Mouse (Mus musculus) lung, postnatal 0 days (tissue): ENCODE results near the gene Gas2l3. TPM values are rescaled to one million over a fixed set of nuclear protein-coding genes. Genes with fewer than 3 reads are reported as not detected.

Experiments
- ATAC-seq: fragments of 200-750 bp; cut with Nextera tagmentation; 2 replicates; pipeline ENCODE4 v1.8.0; 2017; ENCODE audit warnings: moderate library complexity
- DNase-seq: peaks from one replicate; pipeline ENCODE4 v3.0.0-alpha.2; 2016; ENCODE audit warnings: low spot score
- H3K27ac ChIP-seq: fragments of 300-500 bp; sonication (generic); 2 replicates; pipeline ENCODE4 v1.5.1; 2014; ENCODE audit warnings: antibody characterized with exemption, mild to moderate bottlenecking, low read length, mixed read lengths
- H3K27me3 ChIP-seq: fragments of 300-500 bp; sonication (generic); replicated peaks from 2 replicates; pipeline ENCODE4 v1.6.1; 2014; ENCODE audit warnings: low read length, mixed read lengths; ENCODE audit not compliant: insufficient read depth
- H3K36me3 ChIP-seq: fragments of 300-500 bp; sonication (generic); 2 replicates; pipeline ENCODE4 v1.6.1; 2014; ENCODE audit warnings: low read length, mixed read lengths; ENCODE audit not compliant: insufficient read depth
- H3K4me1 ChIP-seq: fragments of 300-500 bp; sonication (generic); 2 replicates; pipeline ENCODE4 v1.6.1; 2014; ENCODE audit warnings: antibody characterized with exemption, low read depth, low read length, mixed read lengths; ENCODE audit not compliant: insufficient read depth
- H3K4me2 ChIP-seq: fragments of 300-500 bp; sonication (generic); replicated peaks from 2 replicates; pipeline ENCODE4 v1.6.1; 2014; ENCODE audit warnings: low read depth, mild to moderate bottlenecking, low read length, moderate library complexity, mixed read lengths
- H3K4me3 ChIP-seq: fragments of 300-500 bp; sonication (generic); 2 replicates; pipeline ENCODE4 v1.5.1; 2014; ENCODE audit warnings: low read depth, low read length
- H3K9ac ChIP-seq: fragments of 300-500 bp; sonication (generic); replicated peaks from 2 replicates; pipeline ENCODE4 v1.6.1; 2014; ENCODE audit warnings: low read depth, mild to moderate bottlenecking
- H3K9me3 ChIP-seq: fragments of 300-500 bp; sonication (generic); 2 replicates; pipeline ENCODE4 v1.6.1; 2016; ENCODE audit warnings: low read length, mixed read lengths
- CTCF ChIP-seq: IDR thresholded peaks from 2 replicates; pipeline ENCODE4 v1.5.1; 2016; ENCODE audit warnings: antibody characterized with exemption, mild to moderate bottlenecking
- EP300 ChIP-seq: IDR thresholded peaks from 2 replicates; pipeline ENCODE4 v1.6.1; 2016; ENCODE audit warnings: antibody characterized with exemption, mild to moderate bottlenecking, control low read depth
- WGBS: fragments of 180-500 bp; shearing (Covaris S2); extraction: QIAGEN DNeasy Blood & Tissue Kit; methylation state at CpG from one replicate; pipeline ENCODE4 v1.1.7; 2014; 5-methylcytosine and 5-hydroxymethylcytosine counted together
- polyA plus RNA-seq: library from polyadenylated mRNA; unstranded; fragments of >200 nt; fragmentation: Nextera tagmentation; extraction: Ambion mirVana; gene quantifications from 2 replicates; pipeline ENCODE4 v1.2.1, GENCODE M21; 2015

Gas2l3 gene
- polyA plus RNA-seq, 1 experiment from 2014 or later = 1.5 TPM

- H3K9me3 ChIP-seq = no peaks in the 10 kb centered on the region
- TF ChIP-seq CTCF (no peak), EP300 (no peak)
Measured at GRCm38 (mm10) chr10:89358933-89359332, 84.8 kb downstream of the Gas2l3 start.

More at GRCm38 (mm10) chr10:89358933-89359332, 84.8 kb downstream of the Gas2l3 start:
- H3K4me1 ChIP-seq = no peaks in the 10 kb centered on the region
- ATAC-seq (no peak), DNase-seq (no peak)
- no peaks in the 10 kb centered on the region for H3K27me3 ChIP-seq
- 69% methylated on average over 3 of the region's 3 CpGs for WGBS
- no peak overlapping the region for H3K27ac ChIP-seq
- H3K4me3 ChIP-seq = no peak overlapping the region
- H3K9ac ChIP-seq = no peak overlapping the region
- no peaks in the 10 kb centered on the region for H3K36me3 ChIP-seq
- no peak overlapping the region for H3K4me2 ChIP-seq

Other genes starting within 250 kb of the Gas2l3 start
- 0.11 and 0.13 TPM in 2 replicates for gene Ano4, start 99.2 kb downstream of the Gas2l3 start, polyA plus RNA-seq
- 0.07 TPM in 1 of 2 replicates, not detected in the other for gene Nr1h4, start 89.6 kb upstream of the Gas2l3 start, polyA plus RNA-seq
- gene Slc17a8, start 177.3 kb upstream of the Gas2l3 start, polyA plus RNA-seq = 0.05 TPM in 1 of 2 replicates, not detected in the other
- gene Scyl2, start 242.3 kb upstream of the Gas2l3 start, polyA plus RNA-seq = 4.8 and 5.8 TPM in 2 replicates